Mouse (Mus musculus) stomach, postnatal 0 days (tissue): ENCODE measurements around the gene Lpar2. TPM values are rescaled to one million over a fixed set of nuclear protein-coding genes. Genes with fewer than 3 reads are reported as not detected.
A peak's percentile ranks its signal among the peaks of the same experiment; 100 is the strongest.

Experiments used
- ATAC-seq: fragments of 200-750 bp; cut with Nextera tagmentation; 2 replicates; pipeline ENCODE4 v1.8.0; 2017; ENCODE audit not compliant: low FRiP score, low TSS enrichment
- DNase-seq: peaks from one replicate; pipeline ENCODE4 v3.0.0-alpha.2; 2016; ENCODE audit warnings: low spot score
- H3K27ac ChIP-seq: fragments of 300-500 bp; sonication (generic); replicated peaks from 2 replicates; pipeline ENCODE4 v1.5.1; 2014; ENCODE audit warnings: mild to moderate bottlenecking, control low read depth
- H3K27me3 ChIP-seq: fragments of 300-500 bp; sonication (generic); 2 replicates; pipeline ENCODE4 v1.6.1; 2014; ENCODE audit warnings: low read length; ENCODE audit not compliant: control insufficient read depth, insufficient read depth
- H3K36me3 ChIP-seq: fragments of 300-500 bp; sonication (generic); 2 replicates; pipeline ENCODE4 v1.6.1; 2014; ENCODE audit warnings: low read length, mixed read lengths; ENCODE audit not compliant: control insufficient read depth, insufficient read depth
- H3K4me1 ChIP-seq: fragments of 300-500 bp; sonication (generic); replicated peaks from 2 replicates; pipeline ENCODE4 v1.6.1; 2014; ENCODE audit warnings: antibody characterized with exemption; ENCODE audit not compliant: control insufficient read depth, insufficient read depth
- H3K4me2 ChIP-seq: fragments of 300-500 bp; sonication (generic); replicated peaks from 2 replicates; pipeline ENCODE4 v1.6.1; 2014; ENCODE audit warnings: low read depth, mild to moderate bottlenecking, control low read depth, moderate library complexity
- H3K4me3 ChIP-seq: fragments of 300-500 bp; sonication (generic); 2 replicates; pipeline ENCODE4 v1.5.1; 2014; ENCODE audit warnings: low read depth, low read length, control low read depth
- H3K9ac ChIP-seq: fragments of 300-500 bp; sonication (generic); 2 replicates; pipeline ENCODE4 v1.6.1; 2014; ENCODE audit warnings: mild to moderate bottlenecking, low read length, control low read depth, mixed read lengths
- H3K9me3 ChIP-seq: fragments of 300-500 bp; sonication (generic); 2 replicates; pipeline ENCODE4 v1.6.1; 2016; ENCODE audit warnings: low read length; ENCODE audit not compliant: control insufficient read depth
- CTCF ChIP-seq: IDR thresholded peaks from 2 replicates; pipeline ENCODE4 v1.5.1; 2016; ENCODE audit warnings: antibody characterized with exemption, low read depth, mild to moderate bottlenecking, moderate library complexity
- EP300 ChIP-seq: optimal IDR thresholded peaks from 2 replicates; pipeline ENCODE3; 2016; ENCODE audit warnings: antibody characterized with exemption
- WGBS: fragments of 180-500 bp; shearing (Covaris S2); extraction: QIAGEN DNeasy Blood & Tissue Kit; methylation state at CpG from one replicate; pipeline ENCODE4 v1.1.7; 2014; 5-methylcytosine and 5-hydroxymethylcytosine counted together
- polyA plus RNA-seq: library from polyadenylated mRNA; unstranded; fragments of >200 nt; fragmentation: Nextera tagmentation; extraction: Ambion mirVana; gene quantifications from 2 replicates; pipeline ENCODE4 v1.2.1, GENCODE M21; 2015

Lpar2 gene
- polyA plus RNA-seq, 1 experiment from 2014 or later: 0.24 TPM

GRCm38 (mm10) chr8:69863387-69864020 lies 41.3 kb downstream of the Lpar2 start:
- no peaks in the 10 kb centered on the region for H3K27me3 ChIP-seq
- DNase-seq: no peak

GRCm38 (mm10) chr8:69864180-69864579 lies 42.0 kb downstream of the Lpar2 start:
- H3K27ac ChIP-seq: no peak overlapping the region
- WGBS: 52% methylated on average over 5 of the region's 5 CpGs
- H3K4me3 ChIP-seq: no peak overlapping the region
- no peak overlapping the region for H3K4me2 ChIP-seq
- DNase-seq (no peak), ATAC-seq (no peak)
- no peaks in the 10 kb centered on the region for H3K27me3 ChIP-seq
- H3K4me1 ChIP-seq: no peaks in the 10 kb centered on the region
- H3K36me3 ChIP-seq: no peaks in the 10 kb centered on the region
- TF ChIP-seq EP300: no peak
- no peak for TF ChIP-seq CTCF
- no peaks in the 10 kb centered on the region for H3K9me3 ChIP-seq
- no peak overlapping the region for H3K9ac ChIP-seq

More at GRCm38 (mm10) chr8:69863387-69864020, 41.3 kb downstream of the Lpar2 start:
- ATAC-seq: peak; percentile 68
- no peak for TF ChIP-seq EP300
- TF ChIP-seq CTCF: no peak
- no peaks in the 10 kb centered on the region for H3K36me3 ChIP-seq
- 69% methylated on average over 5 of the region's 5 CpGs for WGBS
- no peak overlapping the region for H3K4me3 ChIP-seq
- H3K4me1 ChIP-seq: no peaks in the 10 kb centered on the region
- no peaks in the 10 kb centered on the region for H3K9me3 ChIP-seq
- H3K9ac ChIP-seq: no peak overlapping the region
- no peak overlapping the region for H3K4me2 ChIP-seq
- H3K27ac ChIP-seq: no peak overlapping the region

GRCm38 (mm10) chr8:69867696-69868326 lies 45.6 kb downstream of the Lpar2 start:
- H3K27ac ChIP-seq: no peak overlapping the region
- no peaks in the 10 kb centered on the region for H3K9me3 ChIP-seq
- no peaks in the 10 kb centered on the region for H3K27me3 ChIP-seq
- no peak overlapping the region for H3K4me3 ChIP-seq
- H3K9ac ChIP-seq: no peak overlapping the region
- ATAC-seq: peak; percentile 67
- no peaks in the 10 kb centered on the region for H3K36me3 ChIP-seq
- TF ChIP-seq EP300 (no peak), CTCF (no peak)
- WGBS: 71% methylated on average over 5 of the region's 5 CpGs
- H3K4me1 ChIP-seq: no peaks in the 10 kb centered on the region
- no peak for DNase-seq
- no peak overlapping the region for H3K4me2 ChIP-seq

DNA sequence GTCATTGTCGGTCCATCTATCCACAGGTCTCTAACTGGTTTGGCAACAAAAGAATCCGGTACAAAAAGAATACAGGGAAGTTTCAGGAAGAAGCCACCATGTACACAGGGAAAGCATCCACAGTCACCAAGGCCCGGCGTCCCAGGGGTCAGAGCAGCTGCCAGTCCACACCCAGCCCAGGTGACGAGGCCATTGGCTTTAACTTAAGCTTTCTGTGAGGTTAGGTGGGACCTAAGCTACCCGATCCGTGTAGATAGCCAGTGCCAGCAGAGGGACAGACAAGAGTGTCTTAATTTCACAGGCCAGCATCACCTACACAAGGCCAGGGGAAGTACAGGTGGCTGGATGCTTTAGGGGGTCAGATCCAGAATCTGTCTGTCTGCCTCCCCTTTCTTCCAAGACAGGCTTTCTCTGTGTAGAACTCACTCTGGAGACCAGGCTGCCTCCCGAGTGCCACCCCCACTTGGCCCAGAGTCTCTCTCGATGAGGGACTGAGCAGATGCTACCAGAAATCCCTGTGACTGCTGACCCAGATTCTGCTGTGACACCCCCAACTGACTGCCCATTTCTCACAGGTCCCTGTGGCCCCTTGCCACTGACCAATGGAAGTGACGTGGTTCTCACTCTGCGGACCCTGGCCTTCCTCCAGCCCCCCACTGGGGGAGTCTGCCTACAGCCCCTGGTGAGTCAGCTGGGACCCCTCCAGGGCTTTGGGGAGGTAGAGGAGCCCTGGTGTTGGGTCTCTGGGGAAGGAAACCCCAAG lies 48.0 kb downstream of the Lpar2 start:
- no peaks in the 10 kb centered on the region for H3K4me1 ChIP-seq
- TF ChIP-seq EP300: no peak
- no peak for TF ChIP-seq CTCF

GRCm38 (mm10) chr8:69870907-69871306 lies 48.7 kb downstream of the Lpar2 start:
- Histone ChIP-seq H3K36me3 (no peaks in the 10 kb centered on the region), H3K4me3 (no peak overlapping the region), H3K27me3 (no peaks in the 10 kb centered on the region), H3K9ac (no peak overlapping the region), H3K27ac (no peak overlapping the region), H3K4me2 (no peak overlapping the region), H3K9me3 (no peaks in the 10 kb centered on the region), H3K4me1 (no peaks in the 10 kb centered on the region)
- TF ChIP-seq EP300 (no peak), CTCF (no peak)
- DNase-seq (no peak), ATAC-seq (no peak)
- 76% methylated on average over 6 of the region's 6 CpGs for WGBS

More for the DNA sequence above, 48.0 kb downstream of the Lpar2 start:
- H3K4me2 ChIP-seq: no peak overlapping the region
- WGBS: 76% methylated on average over 11 of the region's 11 CpGs
- H3K27ac ChIP-seq: no peak overlapping the region
- H3K36me3 ChIP-seq: no peaks in the 10 kb centered on the region
- H3K27me3 ChIP-seq: no peaks in the 10 kb centered on the region
- no peak for ATAC-seq
- no peaks in the 10 kb centered on the region for H3K9me3 ChIP-seq
- H3K4me3 ChIP-seq: no peak overlapping the region
- no peak for DNase-seq
- H3K9ac ChIP-seq: no peak overlapping the region

- Histone ChIP-seq H3K4me2 (no peak overlapping the region), H3K4me3 (no peak overlapping the region), H3K27me3 (no peaks in the 10 kb centered on the region), H3K27ac (no peak overlapping the region), H3K9me3 (no peaks in the 10 kb centered on the region), H3K9ac (no peak overlapping the region), H3K4me1 (no peaks in the 10 kb centered on the region), H3K36me3 (no peaks in the 10 kb centered on the region)
- ATAC-seq: no peak
- WGBS: 9% methylated on average over 9 of the region's 9 CpGs
- peak; percentile 64 for DNase-seq
- TF ChIP-seq CTCF (peak; percentile 84), EP300 (no peak)
Observed at GRCm38 (mm10) chr8:69874155-69874554, 51.9 kb downstream of the Lpar2 start.
